Mouse (Mus musculus) retina, embryonic 14.5 days (tissue): ENCODE data around the gene Nrip1.

Experiments used
- DNase-seq: peaks from one replicate; pipeline ENCODE4 v3.0.0-alpha.2; 2015; ENCODE audit warnings: low spot score

The Nrip1 gene

GRCm38 (mm10) chr16:76372045-76372940, 1.3 kb downstream of the Nrip1 start:
- DNase-seq: peak; percentile 69

GRCm38 (mm10) chr16:76371614-76371917, 2.1 kb downstream of the Nrip1 start:
- DNase-seq: peak; percentile 18

- peak; percentile 47 for DNase-seq
These were observed 2.7 kb downstream of the Nrip1 start for GRCm38 (mm10) chr16:76370716-76371613.

- peak; percentile 76 for DNase-seq
These were observed 3.4 kb downstream of the Nrip1 start for GRCm38 (mm10) chr16:76370041-76370715.

- DNase-seq: no peak
These were observed 4.4 kb downstream of the Nrip1 start for GRCm38 (mm10) chr16:76369236-76369635.

GRCm38 (mm10) chr16:76367261-76367908, 6.2 kb downstream of the Nrip1 start:
- DNase-seq: no peak

GRCm38 (mm10) chr16:76365790-76366406, 7.7 kb downstream of the Nrip1 start:
- no peak for DNase-seq

GRCm38 (mm10) chr16:76365237-76365636, 8.4 kb downstream of the Nrip1 start:
- DNase-seq: no peak

GRCm38 (mm10) chr16:76363641-76364040, 10.0 kb downstream of the Nrip1 start:
- no peak for DNase-seq

- no peak for DNase-seq
These were observed 10.6 kb downstream of the Nrip1 start for GRCm38 (mm10) chr16:76362982-76363381.

GRCm38 (mm10) chr16:76360441-76360840, 13.2 kb downstream of the Nrip1 start:
- DNase-seq: no peak

- DNase-seq: no peak
These were observed 14.9 kb downstream of the Nrip1 start for GRCm38 (mm10) chr16:76358757-76359156.

GRCm38 (mm10) chr16:76358128-76358748, 15.4 kb downstream of the Nrip1 start:
- peak; percentile 54 for DNase-seq

GRCm38 (mm10) chr16:76357155-76357554, 16.5 kb downstream of the Nrip1 start:
- no peak for DNase-seq

GRCm38 (mm10) chr16:76355947-76356550, 17.6 kb downstream of the Nrip1 start:
- DNase-seq: no peak

- DNase-seq: no peak
These were observed 18.4 kb downstream of the Nrip1 start for GRCm38 (mm10) chr16:76355267-76355666.

- no peak for DNase-seq
These were observed 18.8 kb downstream of the Nrip1 start for GRCm38 (mm10) chr16:76354841-76355240.

GRCm38 (mm10) chr16:76354289-76354688, 19.3 kb downstream of the Nrip1 start:
- DNase-seq: no peak

- DNase-seq: no peak
These were observed 22.7 kb downstream of the Nrip1 start for GRCm38 (mm10) chr16:76350922-76351321.

- DNase-seq: no peak
These were observed 24.6 kb downstream of the Nrip1 start for GRCm38 (mm10) chr16:76349053-76349452.
